Mouse (Mus musculus) G1E (cell line): ENCODE measurements around the gene Rpl27.

ENCODE experiments used
- CTCF ChIP-seq: IDR thresholded peaks from 2 replicates; pipeline ENCODE4 v1.5.1; 2012; ENCODE audit warnings: low read depth, low read length, inconsistent platforms, mixed read lengths
- GATA1 ChIP-seq: IDR thresholded peaks from 2 replicates; pipeline ENCODE4 v1.6.1; 2012; ENCODE audit warnings: borderline replicate concordance, low read length, inconsistent platforms, mixed read lengths
- TAL1 ChIP-seq: conservative IDR thresholded peaks from 2 replicates; pipeline ENCODE4 v1.6.1; 2012; ENCODE audit warnings: low read depth, low read length, inconsistent platforms, mixed read lengths

DNA sequence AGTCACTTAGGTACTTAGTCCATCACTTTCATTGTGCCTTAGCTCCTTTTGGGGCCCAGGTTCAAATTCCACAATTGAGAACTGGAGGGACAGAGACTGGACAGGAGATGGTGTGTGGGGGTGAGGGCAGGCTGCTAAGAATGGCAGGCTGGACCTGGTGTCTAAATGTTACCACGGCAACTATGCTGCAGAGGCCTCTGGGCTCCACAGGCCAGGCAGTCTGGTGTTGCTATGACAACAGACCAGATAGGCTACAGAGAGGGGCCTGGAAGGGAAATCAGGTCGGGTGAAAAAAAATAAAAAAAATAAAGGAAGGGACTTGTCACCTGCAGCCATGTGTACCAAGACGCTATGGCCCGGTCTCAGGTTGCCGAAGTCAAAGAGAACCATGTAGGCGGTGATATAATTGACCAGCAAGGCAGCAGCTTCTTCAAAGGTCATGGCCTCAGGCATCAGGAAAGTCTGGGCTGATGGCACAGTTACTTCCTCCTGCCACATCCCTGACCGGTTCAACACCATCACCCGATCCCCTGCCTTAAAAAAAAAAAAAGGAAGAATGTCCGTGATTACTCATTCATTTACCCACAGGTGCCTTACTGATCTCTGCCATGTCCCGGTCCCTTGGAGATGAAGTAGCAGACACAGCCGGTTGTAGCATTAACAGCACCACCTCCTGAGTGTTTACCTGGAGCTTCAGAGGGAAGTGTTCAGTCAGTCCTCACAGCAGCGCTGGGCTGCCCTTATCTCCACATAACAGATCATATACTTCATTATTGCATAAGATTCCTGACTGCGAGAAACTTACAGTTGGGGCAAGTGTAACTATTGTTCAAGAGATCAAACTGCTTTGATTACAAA, 20.7 kb downstream of the Rpl27 start:
- TF ChIP-seq CTCF (no peak), TAL1 (peak; percentile 80), GATA1 (no peak)
